In the genomic region with DNA sequence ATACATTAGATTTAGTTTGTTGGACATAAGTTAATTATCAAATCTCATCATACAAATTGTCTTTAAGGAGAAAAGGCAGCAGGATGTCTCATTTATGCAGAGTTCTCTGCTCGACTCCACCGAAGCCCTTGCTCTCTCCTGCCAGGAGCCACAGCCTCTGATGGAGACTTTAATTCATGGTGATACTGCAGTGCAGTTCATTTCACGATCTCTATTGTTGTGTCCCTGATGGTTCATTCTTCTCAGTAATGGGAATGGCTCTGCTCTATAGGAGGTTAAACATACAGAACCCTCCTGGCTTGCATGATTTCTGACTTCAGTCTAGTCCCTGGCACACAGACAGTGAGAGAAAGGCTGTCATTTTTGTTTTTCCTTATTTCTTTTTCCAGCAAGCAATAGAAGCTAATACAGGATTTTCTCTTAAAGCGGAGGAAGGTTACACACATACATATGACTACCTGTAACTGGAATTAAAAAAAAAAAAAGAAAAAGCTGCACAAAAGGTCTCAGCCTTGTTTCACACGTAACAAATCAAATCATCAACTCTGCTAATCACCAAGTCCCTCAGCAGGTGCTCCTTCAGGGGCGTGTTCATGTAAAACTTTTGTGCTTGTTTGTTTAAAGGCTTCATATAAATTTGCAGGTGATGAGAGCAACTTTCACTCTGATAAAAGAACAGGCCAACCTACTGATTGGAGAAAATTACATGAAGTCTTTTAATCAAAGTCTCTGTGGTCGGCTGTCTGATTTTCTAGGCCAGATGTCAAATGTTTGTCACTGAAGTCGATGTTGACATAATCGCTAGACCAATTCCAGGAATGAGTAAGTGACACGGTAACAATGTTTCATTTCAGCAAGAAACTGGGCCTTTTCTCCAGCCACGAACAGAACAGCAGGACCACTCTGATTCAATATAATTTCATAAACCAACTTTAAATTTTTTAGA, we compare ENCODE assay signal across 21 mouse cellular contexts.
A peak's percentile ranks its signal among the peaks of the same experiment; 100 is the strongest.
DNase-seq lines count a peak whose midpoint lies in the region; ATAC-seq lines count a peak whose summit lies in the region.
"Had no signal": no experiment of that assay in that cellular context is flagged by ENCODE, and none has a peak within 500 bp of the region (broad histone marks: within the 10 kb centered on the region; RNA-seq: fewer than 3 reads in every experiment).

No protein-coding gene starts in this region.

- H3K27ac ChIP-seq in hindbrain, embryonic 11.5 days (ENCODE audit: low read depth, low read length): no peak overlapping the region
- H3K27ac ChIP-seq in hindbrain, embryonic 10.5 days: no peak overlapping the region
- H3K27ac ChIP-seq in midbrain, embryonic 14.5 days (replicated peaks; ENCODE audit: low read depth, low read length): 0 out of 2 replicates have a peak overlapping the region, but pooled peaks have one; percentile 32
- no peak overlapping the region for H3K27ac ChIP-seq in midbrain, embryonic 10.5 days (replicated peaks)
- no peak overlapping the region for H3K27ac ChIP-seq in neural tube, embryonic 14.5 days (ENCODE audit: low read depth, low read length)
- H3K27ac ChIP-seq: embryonic facial prominence, embryonic 15.5 days; forebrain, embryonic 10.5 days; limb, embryonic 12.5 days; liver, embryonic 15.5 days had no signal

- no peaks in the 10 kb centered on the region for H3K27me3 ChIP-seq in hindbrain, embryonic 11.5 days (ENCODE audit: control insufficient read depth, insufficient read depth, low read length)
- H3K27me3 ChIP-seq in hindbrain, embryonic 10.5 days (ENCODE audit: insufficient read depth, poor library complexity, severe bottlenecking): no peaks in the 10 kb centered on the region
- no peaks in the 10 kb centered on the region for H3K27me3 ChIP-seq in midbrain, embryonic 14.5 days (ENCODE audit: control insufficient read depth, insufficient read depth, low read length)
- no peaks in the 10 kb centered on the region for H3K27me3 ChIP-seq in midbrain, embryonic 10.5 days (ENCODE audit: low read depth, poor library complexity, severe bottlenecking)
- no peaks in the 10 kb centered on the region for H3K27me3 ChIP-seq in neural tube, embryonic 14.5 days (ENCODE audit: control insufficient read depth, insufficient read depth, low read length)
- H3K27me3 ChIP-seq: embryonic facial prominence, embryonic 15.5 days; heart, embryonic 12.5 days; limb, embryonic 12.5 days; liver, embryonic 15.5 days; megakaryocyte, embryonic 14.5 days had no signal

- no peak overlapping the region for H3K4me3 ChIP-seq in hindbrain, embryonic 11.5 days (ENCODE audit: low read depth, low read length)
- no peak overlapping the region for H3K4me3 ChIP-seq in hindbrain, embryonic 10.5 days
- H3K4me3 ChIP-seq in midbrain, embryonic 14.5 days (replicated peaks; ENCODE audit: low read depth, low read length): no peak overlapping the region
- H3K4me3 ChIP-seq in midbrain, embryonic 10.5 days: no peak overlapping the region
- H3K4me3 ChIP-seq in neural tube, embryonic 14.5 days (ENCODE audit: low read depth, low read length): no peak overlapping the region
- H3K4me3 ChIP-seq: embryonic facial prominence, embryonic 15.5 days; forebrain, embryonic 10.5 days; heart, embryonic 12.5 days; limb, embryonic 12.5 days; liver, embryonic 15.5 days; megakaryocyte, embryonic 14.5 days had no signal

- no peaks in the 10 kb centered on the region for H3K9me3 ChIP-seq in hindbrain, embryonic 11.5 days (ENCODE audit: control insufficient read depth, low read length)
- H3K9me3 ChIP-seq in hindbrain, embryonic 10.5 days: no peaks in the 10 kb centered on the region
- no peaks in the 10 kb centered on the region for H3K9me3 ChIP-seq in midbrain, embryonic 14.5 days (ENCODE audit: control insufficient read depth, low read length)
- H3K9me3 ChIP-seq in midbrain, embryonic 10.5 days (replicated peaks): no peaks in the 10 kb centered on the region
- no peaks in the 10 kb centered on the region for H3K9me3 ChIP-seq in neural tube, embryonic 14.5 days (ENCODE audit: control insufficient read depth, low read length)
- H3K9me3 ChIP-seq: embryonic facial prominence, embryonic 15.5 days; forebrain, embryonic 10.5 days; heart, embryonic 12.5 days; limb, embryonic 12.5 days; liver, embryonic 15.5 days; megakaryocyte, embryonic 14.5 days had no signal

- 48% methylated on average over 11 of the region's 11 CpGs for WGBS in hindbrain, embryonic 11.5 days
- 46% methylated on average over 11 of the region's 11 CpGs for WGBS in hindbrain, embryonic 10.5 days
- WGBS in midbrain, embryonic 14.5 days: 39% methylated on average over 11 of the region's 11 CpGs
- WGBS in midbrain, embryonic 10.5 days: 68% methylated on average over 11 of the region's 11 CpGs
- 44% methylated on average over 11 of the region's 11 CpGs for WGBS in neural tube, embryonic 14.5 days

- H3K4me1 ChIP-seq in hindbrain, embryonic 11.5 days (replicated peaks; ENCODE audit: control insufficient read depth, insufficient read depth, low read length): no peaks in the 10 kb centered on the region
- H3K4me1 ChIP-seq in hindbrain, embryonic 10.5 days (replicated peaks): peaks cover 6% of the 10 kb centered on the region; the same call in 1 of the 2 replicates
- 0 out of 2 replicates have a peak, but pooled peaks cover 5% of the 10 kb centered on the region for H3K4me1 ChIP-seq in midbrain, embryonic 14.5 days (ENCODE audit: control insufficient read depth, insufficient read depth, low read length)
- no peaks in the 10 kb centered on the region for H3K4me1 ChIP-seq in midbrain, embryonic 10.5 days
- H3K4me1 ChIP-seq in neural tube, embryonic 14.5 days (ENCODE audit: control insufficient read depth, insufficient read depth, low read length): no peaks in the 10 kb centered on the region
- H3K4me1 ChIP-seq: embryonic facial prominence, embryonic 15.5 days; forebrain, embryonic 10.5 days; heart, embryonic 12.5 days; limb, embryonic 12.5 days; liver, embryonic 15.5 days; megakaryocyte, embryonic 14.5 days had no signal

- no peak overlapping the region for H3K9ac ChIP-seq in hindbrain, embryonic 11.5 days (ENCODE audit: low read depth, low read length)
- no peak overlapping the region for H3K9ac ChIP-seq in midbrain, embryonic 14.5 days (replicated peaks; ENCODE audit: low read length)
- H3K9ac ChIP-seq in neural tube, embryonic 14.5 days (replicated peaks; ENCODE audit: low read depth, low read length): no peak overlapping the region
- H3K9ac ChIP-seq: embryonic facial prominence, embryonic 15.5 days; heart, embryonic 12.5 days; limb, embryonic 12.5 days; liver, embryonic 15.5 days had no signal

- peak; percentile 3 for DNase-seq in hindbrain, embryonic 11.5 days (ENCODE audit: low spot score)
- DNase-seq in hindbrain, embryonic 10.5 days (ENCODE audit: low spot score): no peak
- peak; percentile 25 for DNase-seq in midbrain, embryonic 14.5 days
- no peak for DNase-seq in midbrain, embryonic 10.5 days (ENCODE audit: low spot score)
- DNase-seq in forelimb bud, embryonic 11.5 days (ENCODE audit: low read depth, low spot score): peak; percentile 76
- no peak for DNase-seq in cerebellum, postnatal 10 days
- DNase-seq in kidney, postnatal 10 days: no peak
- DNase-seq: adrenal gland, adult 8-10 months; B cell, adult 2 months; cerebellum, adult 9-10 months; kidney, adult 9 months; kidney, postnatal 36 days; lung, postnatal 14 days; thymus, postnatal 4 days had no signal

- H3K36me3 ChIP-seq in hindbrain, embryonic 11.5 days (ENCODE audit: control insufficient read depth, insufficient read depth, low read length): no peaks in the 10 kb centered on the region
- no peaks in the 10 kb centered on the region for H3K36me3 ChIP-seq in hindbrain, embryonic 10.5 days
- no peaks in the 10 kb centered on the region for H3K36me3 ChIP-seq in midbrain, embryonic 14.5 days (ENCODE audit: control insufficient read depth, insufficient read depth, low read length)
- no peaks in the 10 kb centered on the region for H3K36me3 ChIP-seq in midbrain, embryonic 10.5 days
- H3K36me3 ChIP-seq in neural tube, embryonic 14.5 days (ENCODE audit: control insufficient read depth, insufficient read depth, low read length): no peaks in the 10 kb centered on the region
- H3K36me3 ChIP-seq: embryonic facial prominence, embryonic 15.5 days; forebrain, embryonic 10.5 days; heart, embryonic 12.5 days; limb, embryonic 12.5 days; liver, embryonic 15.5 days had no signal

- no peak overlapping the region for H3K4me2 ChIP-seq in hindbrain, embryonic 11.5 days (replicated peaks; ENCODE audit: low read depth, low read length)
- no peak overlapping the region for H3K4me2 ChIP-seq in midbrain, embryonic 14.5 days (ENCODE audit: low read length)
- no peak overlapping the region for H3K4me2 ChIP-seq in neural tube, embryonic 14.5 days (ENCODE audit: low read depth, low read length)
- H3K4me2 ChIP-seq: embryonic facial prominence, embryonic 15.5 days; heart, embryonic 12.5 days; limb, embryonic 12.5 days; liver, embryonic 15.5 days had no signal

- peak; percentile 54 for ATAC-seq in hindbrain, embryonic 11.5 days (ENCODE audit: low FRiP score)
- no peak for ATAC-seq in midbrain, embryonic 14.5 days (ENCODE audit: low FRiP score, low TSS enrichment)
- ATAC-seq in neural tube, embryonic 14.5 days (ENCODE audit: low read depth): peak; percentile 17; the same call in 1 of the 2 replicates

Comparison
In these comparisons a context has a peak if more than half of its experiments do, and no peak if none do; other contexts are left out.
1. DNase-seq: peak in hindbrain, embryonic 11.5 days (single experiment), midbrain, embryonic 14.5 days (single experiment) and forelimb bud, embryonic 11.5 days (single experiment); none in hindbrain, embryonic 10.5 days (single experiment), midbrain, embryonic 10.5 days (single experiment), cerebellum, postnatal 10 days (0 of 2) and kidney, postnatal 10 days (single experiment).